Mouse (Mus musculus): ENCODE measurements at regions not wholly inside any gene's neighbourhood (a gene's known extent, or its start where the extent isn't known, plus 50 kb on each side); places are given as distances from the start of the nearest gene placed in this dataset.

GRCm38 (mm10) chr7:137864912-137865311 is 427.5 kb downstream of the Glrx3 start:
- H3K4me2 ChIP-seq (ENCODE audit: low read depth) = no peak overlapping the region
- ATAC-seq (ENCODE audit: insufficient read depth, low FRiP score, low TSS enrichment) (no peak), DNase-seq (ENCODE audit: low spot score) (no peak)
- no peaks in the 10 kb centered on the region for H3K27me3 ChIP-seq (ENCODE audit: control insufficient read depth, insufficient read depth, low read length)
- H3K36me3 ChIP-seq (ENCODE audit: control insufficient read depth, insufficient read depth, low read length) = no peaks in the 10 kb centered on the region
- H3K4me1 ChIP-seq (ENCODE audit: control insufficient read depth, insufficient read depth, low read length) = peaks cover 7% of the 10 kb centered on the region; the same call in 1 of the 2 replicates
- no peak overlapping the region for H3K9ac ChIP-seq (ENCODE audit: low read length)
- no peaks in the 10 kb centered on the region for H3K9me3 ChIP-seq (ENCODE audit: control insufficient read depth, low read length)
- 48% methylated on average over 4 of the region's 4 CpGs for WGBS
- no peak overlapping the region for H3K4me3 ChIP-seq (ENCODE audit: low read depth, low read length)
- no peak overlapping the region for H3K27ac ChIP-seq (ENCODE audit: low read depth, low read length)

- ATAC-seq (ENCODE audit: insufficient read depth, low FRiP score, low TSS enrichment) = no peak
- H3K4me2 ChIP-seq (ENCODE audit: low read depth) = no peak overlapping the region
- H3K27ac ChIP-seq (ENCODE audit: low read depth, low read length) = no peak overlapping the region
- H3K4me3 ChIP-seq (ENCODE audit: low read depth, low read length) = no peak overlapping the region
- no peaks in the 10 kb centered on the region for H3K9me3 ChIP-seq (ENCODE audit: control insufficient read depth, low read length)
- no peak for DNase-seq (ENCODE audit: low spot score)
- H3K36me3 ChIP-seq (ENCODE audit: control insufficient read depth, insufficient read depth, low read length) = no peaks in the 10 kb centered on the region
- H3K27me3 ChIP-seq (ENCODE audit: control insufficient read depth, insufficient read depth, low read length) = no peaks in the 10 kb centered on the region
- peaks cover 7% of the 10 kb centered on the region; the same call in 1 of the 2 replicates for H3K4me1 ChIP-seq (ENCODE audit: control insufficient read depth, insufficient read depth, low read length)
- no peak overlapping the region; the same call in 1 of the 2 replicates for H3K9ac ChIP-seq (ENCODE audit: low read length)
- WGBS = 35% methylated on average over 7 of the region's 7 CpGs
Measured at GRCm38 (mm10) chr7:137865457-137865856, 428.0 kb downstream of the Glrx3 start.

- 82% methylated on average over 6 of the region's 6 CpGs for WGBS
- DNase-seq (ENCODE audit: low spot score) = no peak
- Histone ChIP-seq H3K9ac (ENCODE audit: low read length) (no peak overlapping the region), H3K27ac (ENCODE audit: low read depth, low read length) (no peak overlapping the region), H3K27me3 (ENCODE audit: control insufficient read depth, insufficient read depth, low read length) (no peaks in the 10 kb centered on the region), H3K36me3 (ENCODE audit: control insufficient read depth, insufficient read depth, low read length) (no peaks in the 10 kb centered on the region), H3K4me3 (ENCODE audit: low read depth, low read length) (no peak overlapping the region), H3K4me1 (ENCODE audit: control insufficient read depth, insufficient read depth, low read length) (peaks cover 7% of the 10 kb centered on the region; the same call in 1 of the 2 replicates), H3K4me2 (ENCODE audit: low read depth) (no peak overlapping the region), H3K9me3 (ENCODE audit: control insufficient read depth, low read length) (no peaks in the 10 kb centered on the region)
- ATAC-seq (ENCODE audit: insufficient read depth, low FRiP score, low TSS enrichment) = no peak
Measured at GRCm38 (mm10) chr7:137866880-137867279, 429.5 kb downstream of the Glrx3 start.

GRCm38 (mm10) chr7:137868501-137868900 is 431.1 kb downstream of the Glrx3 start:
- Histone ChIP-seq H3K9ac (ENCODE audit: low read length) (no peak overlapping the region), H3K4me3 (ENCODE audit: low read depth, low read length) (no peak overlapping the region), H3K4me1 (ENCODE audit: control insufficient read depth, insufficient read depth, low read length) (peaks cover 7% of the 10 kb centered on the region; the same call in 1 of the 2 replicates), H3K4me2 (ENCODE audit: low read depth) (no peak overlapping the region), H3K27me3 (ENCODE audit: control insufficient read depth, insufficient read depth, low read length) (no peaks in the 10 kb centered on the region), H3K36me3 (ENCODE audit: control insufficient read depth, insufficient read depth, low read length) (no peaks in the 10 kb centered on the region), H3K9me3 (ENCODE audit: control insufficient read depth, low read length) (no peaks in the 10 kb centered on the region), H3K27ac (ENCODE audit: low read depth, low read length) (no peak overlapping the region)
- ATAC-seq (ENCODE audit: insufficient read depth, low FRiP score, low TSS enrichment) = no peak
- WGBS = 82% methylated on average over 3 of the region's 3 CpGs
- DNase-seq (ENCODE audit: low spot score) = no peak

GRCm38 (mm10) chr7:137875306-137875705 is 437.9 kb downstream of the Glrx3 start:
- Histone ChIP-seq H3K4me2 (ENCODE audit: low read depth) (no peak overlapping the region), H3K36me3 (ENCODE audit: control insufficient read depth, insufficient read depth, low read length) (no peaks in the 10 kb centered on the region), H3K27ac (ENCODE audit: low read depth, low read length) (no peak overlapping the region), H3K27me3 (ENCODE audit: control insufficient read depth, insufficient read depth, low read length) (no peaks in the 10 kb centered on the region), H3K9ac (ENCODE audit: low read length) (no peak overlapping the region), H3K4me3 (ENCODE audit: low read depth, low read length) (no peak overlapping the region), H3K4me1 (ENCODE audit: control insufficient read depth, insufficient read depth, low read length) (no peaks in the 10 kb centered on the region), H3K9me3 (ENCODE audit: control insufficient read depth, low read length) (no peaks in the 10 kb centered on the region)
- ATAC-seq (ENCODE audit: insufficient read depth, low FRiP score, low TSS enrichment) (no peak), DNase-seq (ENCODE audit: low spot score) (no peak)
- WGBS = 96% methylated on average over 2 of the region's 2 CpGs

GRCm38 (mm10) chr7:137879296-137879695 is 441.9 kb downstream of the Glrx3 start:
- no peak for DNase-seq (ENCODE audit: low spot score)
- H3K27ac ChIP-seq (ENCODE audit: low read depth, low read length) = no peak overlapping the region
- 86% methylated on average over 12 of the region's 12 CpGs for WGBS
- H3K4me3 ChIP-seq (ENCODE audit: low read depth, low read length) = no peak overlapping the region
- H3K9ac ChIP-seq (ENCODE audit: low read length) = no peak overlapping the region
- no peaks in the 10 kb centered on the region for H3K36me3 ChIP-seq (ENCODE audit: control insufficient read depth, insufficient read depth, low read length)
- H3K27me3 ChIP-seq (ENCODE audit: control insufficient read depth, insufficient read depth, low read length) = no peaks in the 10 kb centered on the region
- H3K9me3 ChIP-seq (ENCODE audit: control insufficient read depth, low read length) = no peaks in the 10 kb centered on the region
- H3K4me1 ChIP-seq (ENCODE audit: control insufficient read depth, insufficient read depth, low read length) = no peaks in the 10 kb centered on the region
- no peak for ATAC-seq (ENCODE audit: insufficient read depth, low FRiP score, low TSS enrichment)
- H3K4me2 ChIP-seq (ENCODE audit: low read depth) = no peak overlapping the region

GRCm38 (mm10) chr7:137882876-137883275 is 445.5 kb downstream of the Glrx3 start:
- Histone ChIP-seq H3K27ac (ENCODE audit: low read depth, low read length) (no peak overlapping the region), H3K4me2 (ENCODE audit: low read depth) (no peak overlapping the region), H3K4me3 (ENCODE audit: low read depth, low read length) (no peak overlapping the region), H3K9ac (ENCODE audit: low read length) (no peak overlapping the region), H3K4me1 (ENCODE audit: control insufficient read depth, insufficient read depth, low read length) (no peaks in the 10 kb centered on the region), H3K27me3 (ENCODE audit: control insufficient read depth, insufficient read depth, low read length) (no peaks in the 10 kb centered on the region), H3K9me3 (ENCODE audit: control insufficient read depth, low read length) (no peaks in the 10 kb centered on the region), H3K36me3 (ENCODE audit: control insufficient read depth, insufficient read depth, low read length) (no peaks in the 10 kb centered on the region)
- 24% methylated on average over 5 of the region's 5 CpGs for WGBS
- ATAC-seq (ENCODE audit: insufficient read depth, low FRiP score, low TSS enrichment) (no peak), DNase-seq (ENCODE audit: low spot score) (no peak)

GRCm38 (mm10) chr7:137883701-137884100 is 446.3 kb downstream of the Glrx3 start:
- Histone ChIP-seq H3K27ac (ENCODE audit: low read depth, low read length) (no peak overlapping the region), H3K9ac (ENCODE audit: low read length) (no peak overlapping the region), H3K27me3 (ENCODE audit: control insufficient read depth, insufficient read depth, low read length) (no peaks in the 10 kb centered on the region), H3K4me3 (ENCODE audit: low read depth, low read length) (no peak overlapping the region), H3K9me3 (ENCODE audit: control insufficient read depth, low read length) (no peaks in the 10 kb centered on the region), H3K4me2 (ENCODE audit: low read depth) (no peak overlapping the region), H3K4me1 (ENCODE audit: control insufficient read depth, insufficient read depth, low read length) (no peaks in the 10 kb centered on the region), H3K36me3 (ENCODE audit: control insufficient read depth, insufficient read depth, low read length) (no peaks in the 10 kb centered on the region)
- ATAC-seq (ENCODE audit: insufficient read depth, low FRiP score, low TSS enrichment) (no peak), DNase-seq (ENCODE audit: low spot score) (no peak)
- 75% methylated on average over 4 of the region's 4 CpGs for WGBS

GRCm38 (mm10) chr7:137885146-137885545 is 447.7 kb downstream of the Glrx3 start:
- no peak overlapping the region for H3K4me2 ChIP-seq (ENCODE audit: low read depth)
- ATAC-seq (ENCODE audit: insufficient read depth, low FRiP score, low TSS enrichment) (no peak), DNase-seq (ENCODE audit: low spot score) (no peak)
- H3K27ac ChIP-seq (ENCODE audit: low read depth, low read length) = no peak overlapping the region
- H3K9ac ChIP-seq (ENCODE audit: low read length) = no peak overlapping the region; the same call in 1 of the 2 replicates
- no peaks in the 10 kb centered on the region for H3K9me3 ChIP-seq (ENCODE audit: control insufficient read depth, low read length)
- no peaks in the 10 kb centered on the region for H3K27me3 ChIP-seq (ENCODE audit: control insufficient read depth, insufficient read depth, low read length)
- no peaks in the 10 kb centered on the region for H3K36me3 ChIP-seq (ENCODE audit: control insufficient read depth, insufficient read depth, low read length)
- WGBS = 76% methylated on average over 8 of the region's 8 CpGs
- no peak overlapping the region for H3K4me3 ChIP-seq (ENCODE audit: low read depth, low read length)
- H3K4me1 ChIP-seq (ENCODE audit: control insufficient read depth, insufficient read depth, low read length) = no peaks in the 10 kb centered on the region
